Mouse (Mus musculus) brain, embryonic 18.5 days (tissue): Measurements from ENCODE around the gene Il2ra.
"Not testable (repeated sequence)": the region's sequence is repeated elsewhere in the genome, so short reads cannot be mapped to it uniquely, and the experiment has no call there.

Source experiments
- DNase-seq: peaks from one replicate; pipeline ENCODE4 v3.0.0-alpha.2; 2012; ENCODE audit warnings: low read depth, low spot score

The Il2ra gene

GRCm38 (mm10) chr2:11705201-11706025, 62.8 kb downstream of the Il2ra start, which contains the start of gene Il15ra:
Gene Il15ra (plus strand): TSS chr2:11705290.
- DNase-seq: no peak

DNA sequence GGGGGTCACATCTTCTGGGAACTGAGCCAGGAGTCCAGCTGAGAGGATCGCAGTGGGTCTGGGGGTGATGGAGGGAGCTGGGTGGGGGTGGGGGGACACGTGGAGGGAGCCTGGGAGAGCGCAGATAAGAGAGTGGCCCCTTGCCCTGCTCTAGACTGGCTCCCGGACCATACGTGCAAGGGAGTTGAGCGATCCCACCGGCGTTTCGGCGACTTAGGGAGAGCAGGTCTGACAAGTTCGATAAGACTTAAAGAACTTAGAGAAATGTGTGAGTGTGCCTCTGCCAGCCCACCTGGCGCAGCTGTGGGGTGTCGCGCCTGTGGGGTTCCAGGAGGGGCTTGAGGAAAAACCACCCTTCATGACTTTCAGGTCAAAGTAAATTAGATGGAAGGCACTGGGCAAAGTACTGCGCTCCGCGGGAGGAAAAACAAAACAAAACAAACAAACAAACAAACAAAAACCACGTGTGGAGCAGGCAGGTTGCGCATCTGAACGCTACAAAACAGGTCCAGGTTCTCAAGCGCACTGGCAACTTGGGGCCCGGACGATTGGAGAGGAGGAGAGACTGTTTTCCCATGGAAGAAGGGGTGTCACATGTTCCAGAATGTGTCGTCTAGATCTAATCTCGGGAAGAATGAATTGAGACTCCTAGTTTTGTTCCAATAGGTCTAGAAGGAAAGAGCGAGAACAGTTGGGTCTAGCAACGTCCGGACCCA, 63.6 kb downstream of the Il2ra start:
- DNase-seq: peak; percentile 8

GRCm38 (mm10) chr2:11706746-11707065, 64.1 kb downstream of the Il2ra start:
- DNase-seq: no peak

DNA sequence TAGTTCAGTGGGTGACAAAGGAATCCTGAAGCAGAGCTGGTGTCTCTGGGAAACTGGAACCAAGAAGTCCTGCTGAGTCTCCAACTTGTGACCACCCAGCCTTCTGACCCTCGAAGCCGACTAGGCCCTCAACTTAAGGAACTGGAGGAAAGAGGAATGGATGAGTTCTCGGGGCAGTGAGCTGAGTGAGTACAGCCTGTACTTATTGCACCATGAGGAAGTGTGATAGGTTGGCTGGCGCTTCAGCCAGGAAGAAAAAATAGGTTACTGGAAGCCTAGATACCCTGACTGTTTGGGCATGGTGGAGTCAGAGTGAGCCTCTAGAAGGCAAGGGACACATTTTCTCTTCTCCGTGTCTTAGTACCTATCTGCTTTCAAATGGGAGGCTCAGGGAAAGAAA, 65.9 kb downstream of the Il2ra start:
- no peak for DNase-seq

DNA sequence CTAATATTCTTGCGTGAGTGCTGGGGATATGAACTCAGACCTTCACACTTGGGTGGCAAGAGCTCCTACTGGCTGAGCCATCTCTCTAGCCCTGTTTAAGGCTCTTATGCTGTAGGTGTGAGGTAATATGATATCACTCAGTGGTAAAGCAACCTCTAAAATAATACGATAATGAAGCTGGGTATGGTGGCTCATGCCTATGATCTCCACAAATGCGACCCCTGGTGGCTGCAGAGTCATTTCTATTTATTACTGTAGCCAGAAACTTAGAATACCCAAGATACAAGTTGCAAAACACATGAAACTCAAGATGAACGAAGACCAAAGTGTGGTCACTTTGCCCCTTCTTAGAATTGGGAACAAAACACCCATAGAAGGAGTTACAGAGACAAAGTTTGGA, 67.5 kb downstream of the Il2ra start:
- not testable (repeated sequence) for DNase-seq

DNA sequence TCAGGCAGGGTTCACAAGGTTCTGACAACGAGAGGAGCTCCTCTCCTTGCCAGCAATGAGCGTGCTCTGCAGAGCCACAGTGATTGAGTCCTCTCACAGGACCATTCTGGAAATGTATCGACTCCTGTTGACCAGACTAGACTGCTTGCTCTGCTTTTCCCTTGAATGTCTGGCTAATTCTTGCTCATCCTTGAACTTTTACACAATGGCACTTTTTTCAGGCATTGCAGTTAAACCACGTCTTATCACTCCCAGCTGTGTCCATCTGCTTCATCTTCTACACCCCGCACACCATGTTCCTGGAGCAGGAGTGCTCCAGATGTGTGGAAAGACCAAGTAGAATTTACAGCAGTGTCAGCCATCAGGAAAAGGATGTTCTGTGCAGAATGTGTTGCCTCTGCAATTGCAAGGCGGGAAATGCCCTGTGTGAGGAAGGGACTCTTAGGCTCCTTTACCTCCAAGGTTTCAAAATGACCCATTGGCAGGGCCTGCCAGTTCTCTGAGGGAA, 69.9 kb downstream of the Il2ra start:
- no peak for DNase-seq

GRCm38 (mm10) chr2:11713021-11713420, 70.4 kb downstream of the Il2ra start:
- no peak for DNase-seq

- no peak for DNase-seq
Observed at GRCm38 (mm10) chr2:11714535-11714934, 71.9 kb downstream of the Il2ra start.

DNA sequence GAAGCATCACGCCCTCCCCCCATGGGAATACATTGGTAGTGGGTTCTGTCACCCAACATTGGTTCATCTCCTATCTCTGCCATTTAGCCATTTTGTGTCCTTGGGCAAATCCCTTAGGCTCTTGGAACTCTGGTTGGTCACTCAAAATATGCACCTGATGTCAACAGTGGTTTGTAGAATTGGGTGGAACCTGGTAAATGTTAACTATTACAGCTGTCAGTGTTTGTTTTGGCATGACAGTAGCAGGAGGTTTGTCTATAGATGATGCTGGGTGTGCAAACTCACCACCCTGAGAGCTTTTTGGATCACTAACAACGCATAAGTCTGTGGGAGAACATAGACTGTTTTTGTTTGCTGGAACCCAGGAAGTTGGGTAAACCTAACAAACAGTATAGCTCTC, 76.0 kb downstream of the Il2ra start:
- DNase-seq: no peak

GRCm38 (mm10) chr2:11722564-11722963, 80.0 kb downstream of the Il2ra start:
- DNase-seq: no peak

DNA sequence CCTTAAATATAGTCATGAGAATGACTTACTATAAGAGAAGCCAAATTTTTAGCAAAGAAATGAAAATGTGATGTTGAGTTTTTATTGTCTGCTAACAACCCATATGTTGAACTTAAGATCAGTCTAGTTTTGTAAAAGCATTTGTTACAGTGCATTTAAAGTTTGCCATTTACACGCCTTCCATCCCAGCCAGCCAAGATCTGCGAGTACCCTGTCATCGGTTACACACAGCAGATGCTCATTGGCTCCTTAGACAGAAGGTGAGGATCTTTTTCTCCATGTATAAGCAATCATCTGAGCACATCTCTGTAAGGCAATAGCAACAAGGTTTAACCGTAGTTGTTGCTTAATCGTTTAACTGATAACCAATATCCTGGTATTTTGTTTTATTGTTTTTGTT, 85.0 kb downstream of the Il2ra start:
- DNase-seq: no peak

DNA sequence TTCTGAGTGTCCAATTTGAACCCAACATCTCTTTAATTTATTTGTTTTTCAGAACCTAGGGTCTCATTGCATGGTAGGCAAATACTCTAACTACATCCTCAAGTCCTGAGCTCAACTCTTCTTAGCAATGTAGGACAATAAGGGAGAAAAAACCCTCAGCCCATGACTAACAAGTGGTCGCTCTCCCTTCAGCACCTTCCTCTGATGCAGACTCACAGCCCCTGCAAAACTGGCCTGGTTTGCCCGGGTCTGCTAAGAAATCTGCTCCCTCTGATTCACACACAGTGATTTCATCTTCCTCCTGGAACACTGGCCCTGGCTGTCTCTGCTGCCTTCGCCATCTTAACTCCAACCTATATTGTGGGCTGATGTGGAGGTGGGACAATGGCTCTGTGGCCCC, 86.5 kb downstream of the Il2ra start:
- DNase-seq: no peak

GRCm38 (mm10) chr2:11732978-11733377, 90.4 kb downstream of the Il2ra start:
- DNase-seq: no peak

DNA sequence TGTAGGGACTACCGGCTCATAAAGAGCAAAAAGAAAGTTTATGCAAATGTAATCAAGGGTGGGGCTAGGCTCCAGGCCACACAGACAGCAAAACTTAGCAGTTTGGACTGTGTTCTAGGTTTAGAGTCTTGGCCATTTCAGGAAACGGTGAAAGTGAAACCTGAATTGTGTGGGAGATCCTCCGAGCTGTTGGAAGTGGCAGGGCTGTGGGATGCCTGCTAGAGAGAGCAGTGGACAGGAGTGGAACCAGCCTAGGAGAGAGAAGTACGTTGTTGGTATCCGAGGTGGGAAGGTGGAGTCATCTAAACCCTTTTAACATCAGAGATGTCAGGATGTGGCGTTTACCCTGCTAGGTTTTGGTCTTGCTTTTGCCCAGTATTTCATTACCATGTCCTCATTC, 93.2 kb downstream of the Il2ra start:
- DNase-seq: no peak

- DNase-seq: no peak
Observed at GRCm38 (mm10) chr2:11738794-11739193, 96.2 kb downstream of the Il2ra start.

DNA sequence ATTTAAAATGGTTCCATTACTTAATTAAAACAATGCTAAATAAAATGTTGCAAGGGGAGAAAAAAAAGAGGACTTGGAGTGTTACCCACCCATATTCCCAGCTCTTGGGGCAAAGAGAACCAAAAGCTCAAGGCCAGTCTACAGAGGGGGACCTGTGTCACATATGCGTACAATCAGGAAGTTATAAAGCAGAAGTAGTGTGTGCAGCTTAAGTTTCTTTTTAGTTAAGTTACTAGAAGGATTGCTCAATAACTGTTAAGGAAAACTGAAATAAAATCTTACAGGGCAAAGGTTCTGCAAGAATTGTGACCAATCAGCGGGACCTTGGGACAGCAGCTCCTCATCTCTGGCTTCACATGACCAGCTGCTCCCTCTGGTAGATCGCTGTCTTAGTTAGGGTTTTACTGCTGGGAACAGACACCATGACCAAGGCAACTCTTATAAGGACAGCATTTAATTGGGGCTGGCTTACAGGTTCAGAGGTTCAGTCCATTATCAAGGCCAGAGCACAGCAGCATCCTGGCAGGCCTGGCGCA, 97.0 kb downstream of the Il2ra start:
- DNase-seq: no peak
